ENCODE assay signal across 8 mouse cellular contexts in the genomic region with DNA sequence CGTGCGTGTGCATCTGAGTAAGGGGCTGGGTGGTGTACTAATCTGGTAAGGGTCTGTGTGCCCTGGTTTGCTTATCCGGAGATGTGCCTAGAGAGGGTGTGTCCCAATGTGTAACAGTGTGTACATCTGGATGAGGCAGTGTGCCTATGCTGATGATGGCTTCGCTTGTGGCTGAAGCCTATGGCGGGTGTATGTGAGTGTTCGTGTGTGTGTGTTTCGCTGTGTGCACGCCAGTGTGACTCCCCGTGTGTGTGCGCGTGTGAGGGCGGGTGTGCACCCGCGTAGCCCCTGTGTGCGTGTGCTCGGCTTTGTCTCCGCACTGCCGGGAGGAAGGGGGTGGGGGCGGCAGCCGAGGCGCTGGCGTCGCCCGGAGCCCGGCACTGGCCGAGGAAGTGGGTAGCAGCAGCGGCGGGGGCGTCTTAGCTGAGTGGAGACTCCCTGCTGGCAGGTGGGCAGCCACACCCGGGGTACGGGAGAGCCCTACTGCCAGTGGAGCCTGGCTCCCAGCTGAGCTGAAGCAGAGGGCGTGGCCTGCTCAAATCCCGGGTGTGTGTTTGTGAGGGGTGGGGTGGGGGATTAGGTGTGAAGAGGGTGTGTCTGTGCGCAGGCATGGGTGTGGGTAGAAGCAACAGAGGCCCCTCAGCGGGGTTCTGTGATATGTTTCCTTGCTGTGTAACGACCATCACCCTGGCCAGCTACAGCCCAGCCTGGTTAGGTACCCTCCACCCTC. TPM values are rescaled to one million over a fixed set of nuclear protein-coding genes. Genes with fewer than 3 reads are reported as not detected.
DNase-seq lines count a peak whose midpoint lies in the region; ATAC-seq and TF ChIP-seq lines count a peak whose summit lies in the region.

No protein-coding gene starts in this region.

- peak overlapping the region; percentile 25 for H3ac ChIP-seq in myocyte (ENCODE audit: control insufficient read depth, insufficient read length)

- peak; percentile 74 for ATAC-seq in forebrain, embryonic 11.5 days (replicated peaks; ENCODE audit: low FRiP score)
- peak; percentile 67 for ATAC-seq in intestine, embryonic 16.5 days
- ATAC-seq in liver, embryonic 12.5 days, result peak; percentile 28; the same call in 1 of the 2 replicates

- peaks cover 26% of the 10 kb centered on the region for H3K27me3 ChIP-seq in forebrain, embryonic 11.5 days (ENCODE audit: control insufficient read depth, insufficient read depth, low read length)
- H3K27me3 ChIP-seq in intestine, embryonic 16.5 days (replicated peaks; ENCODE audit: control insufficient read depth, insufficient read depth, low read length), result no peaks in the 10 kb centered on the region; the same call in 1 of the 2 replicates
- H3K27me3 ChIP-seq in liver, embryonic 12.5 days (replicated peaks), result peaks cover 98% of the 10 kb centered on the region
- no peaks in the 10 kb centered on the region for H3K27me3 ChIP-seq in myocyte (ENCODE audit: control insufficient read depth, insufficient read depth, insufficient read length)
- H3K27me3 ChIP-seq in thymus, adult 2 months (ENCODE audit: control insufficient read depth, insufficient read depth, low read length), result peaks cover 11% of the 10 kb centered on the region

- H3K79me2 ChIP-seq in myocyte (ENCODE audit: control insufficient read depth, insufficient read depth), result no peaks in the 10 kb centered on the region

- no peaks in the 10 kb centered on the region for H3K9me3 ChIP-seq in forebrain, embryonic 11.5 days (ENCODE audit: control insufficient read depth, low read length)
- no peaks in the 10 kb centered on the region for H3K9me3 ChIP-seq in intestine, embryonic 16.5 days (ENCODE audit: control insufficient read depth, low read length)
- no peaks in the 10 kb centered on the region for H3K9me3 ChIP-seq in liver, embryonic 12.5 days (replicated peaks)

- peak overlapping the region; percentile 67 for H3K9ac ChIP-seq in forebrain, embryonic 11.5 days (ENCODE audit: low read length)
- H3K9ac ChIP-seq in intestine, embryonic 16.5 days (ENCODE audit: low read depth, low read length), result peak overlapping the region; percentile 74
- no peak overlapping the region for H3K9ac ChIP-seq in liver, embryonic 12.5 days

- H3K4me1 ChIP-seq in forebrain, embryonic 11.5 days (replicated peaks; ENCODE audit: control insufficient read depth, insufficient read depth, low read length), result no peaks in the 10 kb centered on the region; the same call in 1 of the 2 replicates
- H3K4me1 ChIP-seq in intestine, embryonic 16.5 days (ENCODE audit: control insufficient read depth, insufficient read depth, low read length), result peaks cover 15% of the 10 kb centered on the region
- H3K4me1 ChIP-seq in liver, embryonic 12.5 days, result peaks cover 18% of the 10 kb centered on the region
- H3K4me1 ChIP-seq in thymus, adult 2 months (replicated peaks; ENCODE audit: control insufficient read depth, insufficient read depth, low read length), result peaks cover 16% of the 10 kb centered on the region

- H3K4me2 ChIP-seq in forebrain, embryonic 11.5 days (ENCODE audit: low read depth, low read length, severe bottlenecking), result peak overlapping the region; percentile 100
- peak overlapping the region; percentile 98 for H3K4me2 ChIP-seq in intestine, embryonic 16.5 days (ENCODE audit: low read depth, low read length)
- H3K4me2 ChIP-seq in liver, embryonic 12.5 days, result peak overlapping the region; percentile 75
- H3K4me2 ChIP-seq in myocyte (ENCODE audit: low read depth), result peak overlapping the region; percentile 86

- DNase-seq in gastrocnemius, postnatal 10 days, result peak; percentile 23
- no peak for DNase-seq in gastrocnemius, adult 8-10 months (ENCODE audit: low spot score in 2 of 2)
- DNase-seq in adrenal gland, adult 2 months, result peak; percentile 68
- DNase-seq in forebrain, embryonic 11.5 days (ENCODE audit: low spot score), result peak; percentile 70
- DNase-seq in thymus, adult 2 months, result peak; percentile 49

- H3K27ac ChIP-seq in forebrain, embryonic 11.5 days (ENCODE audit: low read depth, low read length), result no peak overlapping the region
- no peak overlapping the region for H3K27ac ChIP-seq in intestine, embryonic 16.5 days (ENCODE audit: low read length)
- no peak overlapping the region for H3K27ac ChIP-seq in liver, embryonic 12.5 days
- H3K27ac ChIP-seq in thymus, adult 2 months (ENCODE audit: control insufficient read depth, insufficient read depth, low read length), result no peak overlapping the region

- no peak for TF ChIP-seq POLR2A in myocyte (IDR thresholded peaks at IDR 0.05; ENCODE audit: insufficient read length, low read depth)
- TF ChIP-seq POLR2A in thymus, adult 2 months (IDR thresholded peaks at IDR 0.05; ENCODE audit: control insufficient read depth, extremely low read depth, insufficient read depth, low read length, poor library complexity), result no peak

- H3K4me3 ChIP-seq in forebrain, embryonic 11.5 days (ENCODE audit: low read depth, low read length), result peak overlapping the region; percentile 57
- H3K4me3 ChIP-seq in intestine, embryonic 16.5 days (ENCODE audit: low read length), result peak overlapping the region; percentile 68
- H3K4me3 ChIP-seq in liver, embryonic 12.5 days, result peak overlapping the region; percentile 52
- peak overlapping the region; percentile 34 for H3K4me3 ChIP-seq in myocyte
- H3K4me3 ChIP-seq in thymus, adult 2 months (ENCODE audit: control insufficient read depth, insufficient read depth, low read length), result peak overlapping the region; percentile 52

- WGBS in forebrain, embryonic 11.5 days, result 1% methylated on average over 36 of the region's 36 CpGs
- under 1% methylated on average over 36 of the region's 36 CpGs for WGBS in intestine, embryonic 16.5 days
- 2% methylated on average over 36 of the region's 36 CpGs for WGBS in liver, embryonic 12.5 days (ENCODE audit: insufficient replicate concordance)
- WGBS in thymus, adult 2 months, result 2% methylated on average over 36 of the region's 36 CpGs

- no peak for TF ChIP-seq CTCF in thymus, adult 2 months (IDR thresholded peaks at IDR 0.05; ENCODE audit: borderline replicate concordance, control insufficient read depth, extremely low read depth, insufficient read depth, low read length, poor library complexity)

- H3K36me3 ChIP-seq in forebrain, embryonic 11.5 days (ENCODE audit: control insufficient read depth, insufficient read depth, low read length), result no peaks in the 10 kb centered on the region
- no peaks in the 10 kb centered on the region for H3K36me3 ChIP-seq in intestine, embryonic 16.5 days (ENCODE audit: control insufficient read depth, insufficient read depth, low read length)
- no peaks in the 10 kb centered on the region for H3K36me3 ChIP-seq in liver, embryonic 12.5 days
- no peaks in the 10 kb centered on the region for H3K36me3 ChIP-seq in myocyte (ENCODE audit: control insufficient read depth, insufficient read depth)
- H3K36me3 ChIP-seq in thymus, adult 2 months (ENCODE audit: control insufficient read depth, insufficient read depth, low read length), result no peaks in the 10 kb centered on the region

TF ChIP-seq in myocyte, 11 proteins besides CTCF, POLR2A, EP300 and RAD21:
- TF ChIP-seq SRF (IDR thresholded peaks at IDR 0.05; ENCODE audit: control insufficient read depth, insufficient read length, low read depth) (no peak), MYOD1 (IDR thresholded peaks at IDR 0.05; ENCODE audit: control insufficient read depth in 1 of 3, insufficient read length in 2 of 3, low read depth in 2 of 3) (peak in 1 of 3 experiments; percentile 31), MYOG (IDR thresholded peaks at IDR 0.05; ENCODE audit: control insufficient read depth in 1 of 3, insufficient read depth in 1 of 3, insufficient read length in 2 of 3, low read depth in 2 of 3) (peak in 1 of 3 experiments; percentile 26), USF1 (IDR thresholded peaks at IDR 0.05; ENCODE audit: low read depth) (no peak)

RNA-seq across cellular contexts. Expression of a gene that starts 0.8 kb away (rescaled TPM):
- total RNA-seq in gastrocnemius, postnatal 10 days (2021), result 10 to 100 TPM; 16.1 to 18.9 TPM
- total RNA-seq in gastrocnemius, adult 8-10 months (2022), result 1 to 10 TPM; 3.0 to 6.0 (median 3.5) TPM
- total RNA-seq in adrenal gland, adult 2 months (2021), result 10 to 100 TPM; 81.4 to 93.4 TPM
- 52.0 and 52.7 TPM in 2 replicates for polyA plus RNA-seq in adrenal gland, adult 2 months (2012; rRNA removed)
- polyA plus RNA-seq in forebrain, embryonic 11.5 days (2014; fragmentation: Nextera tagmentation; extraction: Ambion mirVana), result 3.1 and 3.6 TPM in 2 replicates
- 1.7 and 2.0 TPM in 2 replicates for polyA plus RNA-seq in intestine, embryonic 16.5 days (2015; fragmentation: Nextera tagmentation; extraction: Ambion mirVana)
- polyA plus RNA-seq in liver, embryonic 12.5 days (2016; fragmentation: Nextera tagmentation; extraction: Ambion mirVana), result 0.75 and 1.0 TPM in 2 replicates
- polyA plus RNA-seq in myocyte (2012; fragmentation: generic; extraction: Trizol), result 16.9 TPM
- polyA plus RNA-seq in thymus, adult 2 months (2012; rRNA removed), result 3.7 and 4.9 TPM in 2 replicates

Comparison
In these comparisons a context has a peak if more than half of its experiments do, and no peak if none do; other contexts are left out.
1. DNase-seq: peak in gastrocnemius, postnatal 10 days (single experiment), adrenal gland, adult 2 months (single experiment), forebrain, embryonic 11.5 days (single experiment) and thymus, adult 2 months (single experiment); none in gastrocnemius, adult 8-10 months (0 of 2).
2. Peak in every context shown above with its lines, with median percentiles within 50 percentile points of each other: ATAC-seq, H3K4me2 ChIP-seq and H3K4me3 ChIP-seq.